Mouse (Mus musculus): ENCODE measurements around the gene Alox12e. TPM values are rescaled to one million over a fixed set of nuclear protein-coding genes. Genes with fewer than 3 reads are reported as not detected.

Alox12e gene
- polyA plus RNA-seq, 1 experiment from 2014 or later = not detected

DNA sequence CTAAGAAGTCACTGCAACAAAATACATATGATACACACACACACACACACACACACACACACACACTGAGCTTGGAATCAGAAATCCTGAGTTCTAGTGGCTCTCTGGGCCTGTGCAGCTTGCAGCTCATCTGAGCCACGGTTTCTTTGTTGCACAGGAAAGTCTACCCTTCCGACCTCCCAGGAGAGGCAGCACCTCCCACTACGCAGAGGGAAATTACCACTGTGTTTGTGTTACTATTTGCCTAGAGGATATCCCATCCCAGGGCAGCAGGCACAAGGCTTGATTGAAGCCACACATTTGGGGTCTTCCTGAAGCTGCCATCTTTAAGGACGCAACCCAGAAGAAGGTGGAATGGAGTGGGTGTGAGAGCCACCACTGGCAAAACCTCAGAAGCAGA is 25.0 kb downstream of the Alox12e start:
- Histone ChIP-seq H3K4me3 (replicated peaks; ENCODE audit: low read length) (no peak overlapping the region), H3K27me3 (ENCODE audit: control insufficient read depth, insufficient read depth, low read length) (no peaks in the 10 kb centered on the region), H3K36me3 (ENCODE audit: control insufficient read depth, insufficient read depth, low read length) (no peaks in the 10 kb centered on the region), H3K4me1 (ENCODE audit: control insufficient read depth, insufficient read depth, low read length) (0 out of 2 replicates have a peak, but pooled peaks cover 4% of the 10 kb centered on the region), H3K9me3 (replicated peaks; ENCODE audit: control insufficient read depth, low read length) (peaks cover 6% of the 10 kb centered on the region), H3K4me2 (ENCODE audit: low read depth, low read length) (no peak overlapping the region), H3K9ac (ENCODE audit: low read length) (no peak overlapping the region), H3K27ac (ENCODE audit: low read length) (peak overlapping the region; percentile 45; the same call in 1 of the 2 replicates)
- 30% methylated on average over 4 of the region's 4 CpGs for WGBS
- ATAC-seq (ENCODE audit: insufficient read depth, low FRiP score) = no peak

DNA sequence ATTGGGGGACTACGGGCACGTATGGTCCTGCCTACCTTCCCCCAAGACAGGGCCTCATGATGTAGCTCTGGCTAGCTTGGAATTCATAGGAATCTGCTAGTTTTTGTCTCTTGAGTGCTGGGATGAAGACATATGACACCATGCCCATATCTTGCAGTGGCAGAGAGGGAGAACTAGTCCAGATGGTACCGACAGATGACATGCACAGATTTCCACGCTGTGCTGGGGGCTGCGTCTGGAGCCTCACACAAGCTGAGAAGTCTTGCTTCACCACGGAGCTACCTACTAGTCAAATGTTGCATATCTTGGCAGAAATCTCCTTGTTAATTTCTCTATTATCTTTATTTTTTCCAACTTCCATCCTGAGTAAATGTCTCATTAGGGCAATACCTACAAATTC is 28.5 kb downstream of the Alox12e start:
- Histone ChIP-seq H3K4me3 (replicated peaks; ENCODE audit: low read length) (no peak overlapping the region), H3K27me3 (ENCODE audit: control insufficient read depth, insufficient read depth, low read length) (no peaks in the 10 kb centered on the region), H3K27ac (ENCODE audit: low read length) (no peak overlapping the region), H3K36me3 (ENCODE audit: control insufficient read depth, insufficient read depth, low read length) (no peaks in the 10 kb centered on the region), H3K4me1 (ENCODE audit: control insufficient read depth, insufficient read depth, low read length) (0 out of 2 replicates have a peak, but pooled peaks cover 4% of the 10 kb centered on the region), H3K9ac (ENCODE audit: low read length) (no peak overlapping the region), H3K9me3 (replicated peaks; ENCODE audit: control insufficient read depth, low read length) (no peaks in the 10 kb centered on the region), H3K4me2 (ENCODE audit: low read depth, low read length) (no peak overlapping the region)
- no peak for ATAC-seq (ENCODE audit: insufficient read depth, low FRiP score)
- whole genome bisulfite sequencing = 84% methylated on average over 6 of the region's 6 CpGs

DNA sequence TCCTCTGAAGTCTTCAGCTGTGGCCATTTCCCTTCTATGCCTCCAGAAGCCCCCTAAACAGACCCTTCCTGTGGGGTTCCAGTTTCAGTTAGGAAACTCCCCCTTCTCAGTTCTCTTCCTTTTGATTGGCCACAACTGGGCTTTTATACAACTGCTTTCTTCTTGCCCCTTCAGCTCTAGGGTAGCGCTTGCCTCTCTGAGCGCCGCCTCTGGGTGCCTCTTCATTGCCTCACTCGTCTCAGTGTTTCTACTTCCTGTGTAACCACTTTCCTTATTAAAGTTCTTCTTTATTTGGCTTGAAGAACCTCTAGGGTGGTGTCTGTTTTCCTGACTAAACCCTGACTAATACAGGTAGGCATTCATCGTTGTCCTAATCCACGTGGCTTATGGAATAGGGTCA is 31.2 kb downstream of the Alox12e start:
- WGBS = 84% methylated on average over 6 of the region's 6 CpGs
- no peak overlapping the region for H3K27ac ChIP-seq (ENCODE audit: low read length)
- no peaks in the 10 kb centered on the region for H3K36me3 ChIP-seq (ENCODE audit: control insufficient read depth, insufficient read depth, low read length)
- H3K4me2 ChIP-seq (ENCODE audit: low read depth, low read length) = no peak overlapping the region
- no peaks in the 10 kb centered on the region for H3K27me3 ChIP-seq (ENCODE audit: control insufficient read depth, insufficient read depth, low read length)
- H3K4me1 ChIP-seq (ENCODE audit: control insufficient read depth, insufficient read depth, low read length) = no peaks in the 10 kb centered on the region
- H3K4me3 ChIP-seq (replicated peaks; ENCODE audit: low read length) = no peak overlapping the region
- H3K9ac ChIP-seq (ENCODE audit: low read length) = no peak overlapping the region
- no peaks in the 10 kb centered on the region for H3K9me3 ChIP-seq (replicated peaks; ENCODE audit: control insufficient read depth, low read length)
- ATAC-seq (ENCODE audit: insufficient read depth, low FRiP score) = no peak

DNA sequence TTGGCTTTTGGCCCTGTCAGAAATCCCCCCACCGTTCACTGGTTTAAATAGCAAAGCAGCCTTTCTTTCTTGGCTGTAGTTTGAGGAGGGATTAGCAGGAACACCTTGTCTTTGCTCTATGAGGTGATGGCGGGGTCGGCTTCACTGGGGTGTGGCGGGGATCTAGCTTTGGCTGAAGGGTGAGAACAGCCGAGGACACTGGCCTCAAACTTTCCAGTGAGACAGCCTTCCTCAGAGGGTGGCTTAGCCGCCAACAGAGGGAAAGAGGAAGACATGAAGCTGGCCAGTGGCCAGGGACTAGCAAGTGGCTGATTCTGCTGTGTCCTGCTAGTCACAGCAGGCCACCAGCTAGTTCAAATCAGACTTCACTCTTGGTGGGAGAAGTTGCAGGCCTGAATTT is 33.2 kb downstream of the Alox12e start:
- H3K27ac ChIP-seq (ENCODE audit: low read length) = peak overlapping the region; percentile 31

DNA sequence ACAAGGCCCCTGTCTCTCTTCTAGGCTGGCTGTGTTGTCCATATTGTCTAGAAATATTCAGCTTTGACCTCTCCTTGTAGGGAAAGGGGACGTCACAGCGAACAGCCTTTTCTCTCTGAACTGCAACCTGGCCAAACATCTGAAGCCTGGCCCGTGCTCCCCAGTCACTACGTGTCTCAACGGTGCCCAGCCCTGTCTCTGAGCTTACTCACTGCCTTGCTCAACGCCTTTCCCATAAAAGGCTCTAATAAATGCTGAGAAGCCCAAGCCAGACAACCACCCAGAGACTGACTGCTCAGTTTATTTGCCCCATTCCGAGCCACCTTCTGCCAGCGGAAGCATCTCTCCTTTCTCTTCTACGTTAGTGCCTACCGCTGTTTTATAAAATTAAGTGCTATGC is 34.3 kb downstream of the Alox12e start:
- ATAC-seq (ENCODE audit: insufficient read depth, low FRiP score) = peak; percentile 53; the same call in 1 of the 2 replicates
- WGBS = 71% methylated on average over 10 of the region's 10 CpGs
- Histone ChIP-seq H3K4me2 (ENCODE audit: low read depth, low read length) (no peak overlapping the region), H3K36me3 (ENCODE audit: control insufficient read depth, insufficient read depth, low read length) (no peaks in the 10 kb centered on the region), H3K4me1 (ENCODE audit: control insufficient read depth, insufficient read depth, low read length) (no peaks in the 10 kb centered on the region), H3K4me3 (replicated peaks; ENCODE audit: low read length) (no peak overlapping the region), H3K9me3 (replicated peaks; ENCODE audit: control insufficient read depth, low read length) (no peaks in the 10 kb centered on the region), H3K9ac (ENCODE audit: low read length) (no peak overlapping the region), H3K27me3 (ENCODE audit: control insufficient read depth, insufficient read depth, low read length) (no peaks in the 10 kb centered on the region), H3K27ac (ENCODE audit: low read length) (peak overlapping the region; percentile 43)

More for the DNA sequence above, 33.2 kb downstream of the Alox12e start:
- Histone ChIP-seq H3K4me2 (ENCODE audit: low read depth, low read length) (no peak overlapping the region), H3K4me1 (ENCODE audit: control insufficient read depth, insufficient read depth, low read length) (no peaks in the 10 kb centered on the region), H3K4me3 (replicated peaks; ENCODE audit: low read length) (no peak overlapping the region), H3K36me3 (ENCODE audit: control insufficient read depth, insufficient read depth, low read length) (no peaks in the 10 kb centered on the region), H3K27me3 (ENCODE audit: control insufficient read depth, insufficient read depth, low read length) (no peaks in the 10 kb centered on the region), H3K9ac (ENCODE audit: low read length) (no peak overlapping the region), H3K9me3 (replicated peaks; ENCODE audit: control insufficient read depth, low read length) (no peaks in the 10 kb centered on the region)
- ATAC-seq (ENCODE audit: insufficient read depth, low FRiP score) = no peak
- 30% methylated on average over 6 of the region's 6 CpGs for WGBS

DNA sequence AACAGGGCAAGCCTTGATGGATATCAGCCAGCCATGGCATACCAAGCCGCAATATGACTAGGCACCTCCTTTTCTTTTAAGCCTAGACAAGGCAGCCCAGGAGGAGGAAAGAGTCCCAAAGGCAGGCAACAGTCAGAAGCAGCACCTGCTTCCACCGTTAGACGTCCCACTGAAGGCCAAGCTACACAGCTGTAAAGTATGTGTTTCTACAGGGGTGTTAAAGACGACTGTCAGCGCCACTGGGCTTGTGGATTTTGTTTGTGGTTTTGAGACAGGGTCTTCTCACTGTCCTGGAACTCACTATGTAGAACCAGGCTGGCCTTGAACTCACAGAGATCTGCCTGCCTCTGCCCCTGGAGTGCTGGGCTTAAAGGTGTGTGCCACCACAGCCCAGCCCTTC is 36.7 kb downstream of the Alox12e start:
- WGBS = 73% methylated on average over 5 of the region's 5 CpGs
- no peaks in the 10 kb centered on the region for H3K27me3 ChIP-seq (ENCODE audit: control insufficient read depth, insufficient read depth, low read length)

DNA sequence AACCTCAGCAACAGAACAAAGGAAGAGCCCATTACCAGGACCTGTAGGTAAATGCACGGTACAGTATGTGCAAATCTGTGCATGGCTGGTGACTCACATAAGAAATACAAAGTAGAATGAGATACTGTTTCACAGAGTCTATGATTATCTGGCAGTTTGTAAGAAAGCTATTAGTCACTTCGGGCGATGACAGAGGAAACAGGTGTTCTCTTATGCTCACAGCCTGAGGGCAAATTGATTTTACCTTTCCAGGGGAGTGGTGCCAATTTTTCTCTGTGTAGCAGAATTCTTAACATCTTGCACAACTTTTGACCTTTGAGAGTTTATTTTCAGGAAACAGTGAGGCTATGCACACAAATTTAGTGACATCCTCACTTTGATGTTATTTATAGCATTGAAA is 37.7 kb downstream of the Alox12e start:
- Histone ChIP-seq H3K36me3 (ENCODE audit: control insufficient read depth, insufficient read depth, low read length) (no peaks in the 10 kb centered on the region), H3K9me3 (replicated peaks; ENCODE audit: control insufficient read depth, low read length) (no peaks in the 10 kb centered on the region), H3K4me3 (replicated peaks; ENCODE audit: low read length) (no peak overlapping the region), H3K27me3 (ENCODE audit: control insufficient read depth, insufficient read depth, low read length) (no peaks in the 10 kb centered on the region), H3K9ac (ENCODE audit: low read length) (no peak overlapping the region), H3K27ac (ENCODE audit: low read length) (0 out of 2 replicates have a peak overlapping the region, but pooled peaks have one; percentile 31), H3K4me2 (ENCODE audit: low read depth, low read length) (no peak overlapping the region), H3K4me1 (ENCODE audit: control insufficient read depth, insufficient read depth, low read length) (no peaks in the 10 kb centered on the region)
- WGBS = 51% methylated on average over 3 of the region's 3 CpGs
- peak; percentile 73; the same call in 1 of the 2 replicates for ATAC-seq (ENCODE audit: insufficient read depth, low FRiP score)

More for the DNA sequence above, 36.7 kb downstream of the Alox12e start:
- H3K4me2 ChIP-seq (ENCODE audit: low read depth, low read length) = no peak overlapping the region
- H3K9ac ChIP-seq (ENCODE audit: low read length) = no peak overlapping the region
- H3K27ac ChIP-seq (ENCODE audit: low read length) = no peak overlapping the region
- ATAC-seq (ENCODE audit: insufficient read depth, low FRiP score) = no peak
- H3K36me3 ChIP-seq (ENCODE audit: control insufficient read depth, insufficient read depth, low read length) = no peaks in the 10 kb centered on the region
- no peaks in the 10 kb centered on the region for H3K4me1 ChIP-seq (ENCODE audit: control insufficient read depth, insufficient read depth, low read length)
- H3K9me3 ChIP-seq (replicated peaks; ENCODE audit: control insufficient read depth, low read length) = no peaks in the 10 kb centered on the region
- no peak overlapping the region for H3K4me3 ChIP-seq (replicated peaks; ENCODE audit: low read length)

DNA sequence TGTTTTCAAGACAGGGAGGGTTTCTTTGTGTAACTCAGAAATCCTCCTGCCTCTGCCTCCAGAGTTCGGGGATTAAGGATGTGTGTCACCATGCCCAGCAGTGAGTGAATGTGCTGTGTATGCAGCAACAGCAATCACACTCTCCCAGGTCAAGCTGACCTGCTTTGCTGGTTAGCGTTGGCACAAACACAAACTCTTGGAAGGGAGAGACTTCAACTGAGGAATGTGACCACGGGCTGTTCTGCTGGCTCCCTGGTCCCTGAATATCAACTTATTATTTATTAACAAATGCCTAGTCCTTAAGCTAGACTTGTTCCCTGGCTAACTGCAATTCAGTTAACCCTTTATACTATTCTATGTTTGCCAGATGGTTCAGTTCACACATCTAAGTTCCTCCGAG is 38.8 kb downstream of the Alox12e start:
- H3K27ac ChIP-seq (ENCODE audit: low read length) = no peak overlapping the region
- 60% methylated on average over 4 of the region's 4 CpGs for WGBS
- no peaks in the 10 kb centered on the region for H3K9me3 ChIP-seq (replicated peaks; ENCODE audit: control insufficient read depth, low read length)
- H3K27me3 ChIP-seq (ENCODE audit: control insufficient read depth, insufficient read depth, low read length) = no peaks in the 10 kb centered on the region
- H3K9ac ChIP-seq (ENCODE audit: low read length) = no peak overlapping the region
- no peak for ATAC-seq (ENCODE audit: insufficient read depth, low FRiP score)
- no peak overlapping the region for H3K4me2 ChIP-seq (ENCODE audit: low read depth, low read length)
- no peaks in the 10 kb centered on the region for H3K4me1 ChIP-seq (ENCODE audit: control insufficient read depth, insufficient read depth, low read length)
- H3K36me3 ChIP-seq (ENCODE audit: control insufficient read depth, insufficient read depth, low read length) = no peaks in the 10 kb centered on the region
- H3K4me3 ChIP-seq (replicated peaks; ENCODE audit: low read length) = no peak overlapping the region

DNA sequence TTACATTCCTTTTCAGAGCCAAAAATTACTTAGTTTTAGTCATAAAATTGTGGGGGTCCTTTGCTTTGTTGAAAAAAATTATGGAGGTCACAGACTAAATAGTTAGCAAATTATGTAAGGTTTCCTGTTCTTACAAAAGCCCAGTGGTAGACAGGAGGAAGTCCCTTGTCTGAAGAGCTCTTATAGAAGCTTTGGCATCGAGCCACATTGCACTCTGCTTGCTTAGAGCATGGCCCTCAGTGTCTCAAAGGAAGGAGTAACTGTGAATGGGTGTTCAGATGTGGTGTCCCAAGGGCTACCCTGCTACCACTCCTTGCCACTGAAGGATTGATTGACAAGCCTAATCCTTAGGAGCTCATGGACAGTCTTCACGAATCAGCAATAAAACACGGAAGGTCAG is 42.0 kb downstream of the Alox12e start:
- 61% methylated on average over 3 of the region's 3 CpGs for WGBS
- Histone ChIP-seq H3K27me3 (ENCODE audit: control insufficient read depth, insufficient read depth, low read length) (no peaks in the 10 kb centered on the region), H3K36me3 (ENCODE audit: control insufficient read depth, insufficient read depth, low read length) (no peaks in the 10 kb centered on the region), H3K9me3 (replicated peaks; ENCODE audit: control insufficient read depth, low read length) (no peaks in the 10 kb centered on the region), H3K4me3 (replicated peaks; ENCODE audit: low read length) (no peak overlapping the region), H3K4me2 (ENCODE audit: low read depth, low read length) (no peak overlapping the region), H3K9ac (ENCODE audit: low read length) (no peak overlapping the region), H3K27ac (ENCODE audit: low read length) (no peak overlapping the region), H3K4me1 (ENCODE audit: control insufficient read depth, insufficient read depth, low read length) (no peaks in the 10 kb centered on the region)
- ATAC-seq (ENCODE audit: insufficient read depth, low FRiP score) = no peak

DNA sequence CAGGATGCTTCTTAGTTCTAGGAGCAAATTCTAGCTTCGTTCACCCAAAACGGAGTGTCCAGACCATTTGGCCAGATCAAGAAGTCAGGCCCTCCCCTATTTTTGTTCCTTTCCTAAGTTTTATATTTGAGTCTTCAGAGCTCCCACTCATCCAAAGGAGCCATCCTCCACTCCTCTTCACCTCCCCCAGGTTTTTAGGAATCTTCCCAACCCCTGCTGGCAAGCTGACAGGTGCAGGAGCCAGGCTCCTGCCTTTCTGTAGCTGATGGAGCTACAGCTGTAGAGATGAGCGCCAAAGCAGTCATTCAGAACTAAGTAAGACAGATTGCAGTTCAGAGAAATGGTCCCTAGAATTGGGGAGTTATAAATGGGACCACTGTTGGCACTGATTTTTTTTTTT is 43.5 kb downstream of the Alox12e start:
- no peak overlapping the region for H3K27ac ChIP-seq (ENCODE audit: low read length)
- H3K4me3 ChIP-seq (replicated peaks; ENCODE audit: low read length) = no peak overlapping the region
- no peaks in the 10 kb centered on the region for H3K36me3 ChIP-seq (ENCODE audit: control insufficient read depth, insufficient read depth, low read length)
- WGBS = 81% methylated on average over 3 of the region's 3 CpGs
- H3K4me1 ChIP-seq (ENCODE audit: control insufficient read depth, insufficient read depth, low read length) = no peaks in the 10 kb centered on the region
- H3K4me2 ChIP-seq (ENCODE audit: low read depth, low read length) = no peak overlapping the region
- H3K9ac ChIP-seq (ENCODE audit: low read length) = no peak overlapping the region
- no peak for ATAC-seq (ENCODE audit: insufficient read depth, low FRiP score)
- no peaks in the 10 kb centered on the region for H3K27me3 ChIP-seq (ENCODE audit: control insufficient read depth, insufficient read depth, low read length)
- H3K9me3 ChIP-seq (replicated peaks; ENCODE audit: control insufficient read depth, low read length) = no peaks in the 10 kb centered on the region

Data from stomach, embryonic 16.5 days (tissue).